Comparison of ENCODE assay signal across 10 mouse cellular contexts in genomic region chr5:135725991-135726390, GRCm38 (mm10). TPM values are rescaled to one million over a fixed set of nuclear protein-coding genes. Genes with fewer than 3 reads are reported as not detected.
DNase-seq lines count a peak whose midpoint lies in the region; ATAC-seq and TF ChIP-seq lines count a peak whose summit lies in the region.
"Had no signal": no experiment of that assay in that cellular context is flagged by ENCODE, and none has a peak within 500 bp of the region (broad histone marks: within the 10 kb centered on the region; RNA-seq: fewer than 3 reads in every experiment).

No protein-coding gene starts in this region.

- no peaks in the 10 kb centered on the region for H3K9me3 ChIP-seq in kidney, postnatal 0 days (replicated peaks; ENCODE audit: low read length)
- H3K9me3 ChIP-seq in forebrain, embryonic 13.5 days (replicated peaks), result no peaks in the 10 kb centered on the region
- H3K9me3 ChIP-seq in limb, embryonic 12.5 days, result no peaks in the 10 kb centered on the region
- H3K9me3 ChIP-seq: megakaryocyte, embryonic 14.5 days had no signal

- TF ChIP-seq POLR2A in kidney, adult 2 months (IDR thresholded peaks at IDR 0.05; ENCODE audit: low read depth, low read length), result no peak
- no peak for TF ChIP-seq POLR2A in small intestine, adult 2 months (IDR thresholded peaks at IDR 0.05; ENCODE audit: low read depth, low read length)

- ATAC-seq in kidney, postnatal 0 days (replicated peaks; ENCODE audit: low FRiP score, low read depth), result no peak
- no peak for ATAC-seq in forebrain, embryonic 13.5 days
- ATAC-seq in limb, embryonic 12.5 days (ENCODE audit: insufficient number of reproducible peaks, insufficient read depth, low FRiP score, low TSS enrichment, low read depth), result no peak

- no peak for TF ChIP-seq CTCF in kidney, postnatal 0 days (IDR thresholded peaks at IDR 0.05; ENCODE audit: low read depth)
- TF ChIP-seq CTCF in kidney, adult 2 months (conservative IDR thresholded peaks at IDR 0.05; ENCODE audit: insufficient read depth, insufficient read length, low read depth, low read length), result no peak
- TF ChIP-seq CTCF in small intestine, adult 2 months (IDR thresholded peaks at IDR 0.05; ENCODE audit: extremely low read depth, insufficient read length, insufficient replicate concordance, low read depth, low read length), result no peak

- peak overlapping the region; percentile 58; the same call in 1 of the 2 replicates for H3K27ac ChIP-seq in kidney, postnatal 0 days
- no peak overlapping the region for H3K27ac ChIP-seq in kidney, adult 2 months (ENCODE audit: insufficient read depth, low read depth, low read length)
- peak overlapping the region; percentile 99 for H3K27ac ChIP-seq in forebrain, embryonic 13.5 days
- H3K27ac ChIP-seq in limb, embryonic 12.5 days, result peak overlapping the region; percentile 96
- peak overlapping the region; percentile 33; the same call in 1 of the 2 replicates for H3K27ac ChIP-seq in small intestine, adult 2 months (ENCODE audit: insufficient read depth, low read depth, low read length)

- H3K27me3 ChIP-seq in kidney, postnatal 0 days (ENCODE audit: insufficient read depth, low read length), result no peaks in the 10 kb centered on the region
- no peaks in the 10 kb centered on the region for H3K27me3 ChIP-seq in kidney, adult 2 months (replicated peaks; ENCODE audit: control insufficient read depth, insufficient read depth, low read length)
- H3K27me3 ChIP-seq in forebrain, embryonic 13.5 days, result no peaks in the 10 kb centered on the region
- no peaks in the 10 kb centered on the region for H3K27me3 ChIP-seq in limb, embryonic 12.5 days
- H3K27me3 ChIP-seq in small intestine, adult 2 months (ENCODE audit: control insufficient read depth, insufficient read depth, low read length), result no peaks in the 10 kb centered on the region
- H3K27me3 ChIP-seq: megakaryocyte, embryonic 14.5 days had no signal

- peaks cover 20% of the 10 kb centered on the region for H3K4me1 ChIP-seq in kidney, postnatal 0 days (replicated peaks; ENCODE audit: insufficient read depth, low read length)
- peaks cover 26% of the 10 kb centered on the region for H3K4me1 ChIP-seq in kidney, adult 2 months (ENCODE audit: control insufficient read depth, insufficient read depth, low read length)
- peaks cover 60% of the 10 kb centered on the region for H3K4me1 ChIP-seq in forebrain, embryonic 13.5 days
- peaks cover 57% of the 10 kb centered on the region for H3K4me1 ChIP-seq in limb, embryonic 12.5 days (replicated peaks)
- peaks cover 26% of the 10 kb centered on the region for H3K4me1 ChIP-seq in small intestine, adult 2 months (ENCODE audit: control insufficient read depth, insufficient read depth, insufficient read length, low read length)

- H3K4me3 ChIP-seq in kidney, postnatal 0 days (replicated peaks; ENCODE audit: low read depth, low read length), result no peak overlapping the region
- no peak overlapping the region for H3K4me3 ChIP-seq in kidney, adult 2 months (ENCODE audit: insufficient read depth, low read depth, low read length)
- peak overlapping the region; percentile 38 for H3K4me3 ChIP-seq in forebrain, embryonic 13.5 days
- peak overlapping the region; percentile 37 for H3K4me3 ChIP-seq in limb, embryonic 12.5 days (replicated peaks)
- H3K4me3 ChIP-seq in small intestine, adult 2 months (ENCODE audit: low read depth, low read length), result 0 out of 2 replicates have a peak overlapping the region, but pooled peaks have one; percentile 5
- H3K4me3 ChIP-seq: megakaryocyte, embryonic 14.5 days had no signal

- peak overlapping the region; percentile 38 for H3K4me2 ChIP-seq in kidney, postnatal 0 days (ENCODE audit: low read length)
- H3K4me2 ChIP-seq in forebrain, embryonic 13.5 days, result peak overlapping the region; percentile 68
- H3K4me2 ChIP-seq in limb, embryonic 12.5 days, result peak overlapping the region; percentile 66

- no peak overlapping the region for H3K9ac ChIP-seq in kidney, postnatal 0 days (ENCODE audit: low read depth, low read length)
- peak overlapping the region; percentile 69 for H3K9ac ChIP-seq in forebrain, embryonic 13.5 days
- peak overlapping the region; percentile 61 for H3K9ac ChIP-seq in limb, embryonic 12.5 days (replicated peaks)

- WGBS in kidney, postnatal 0 days, result 39% methylated on average over 6 of the region's 6 CpGs
- WGBS in kidney, adult 2 months, result 60% methylated on average over 6 of the region's 6 CpGs
- 21% methylated on average over 6 of the region's 6 CpGs for WGBS in forebrain, embryonic 13.5 days
- WGBS in limb, embryonic 12.5 days, result 20% methylated on average over 6 of the region's 6 CpGs
- 84% methylated on average over 6 of the region's 6 CpGs for WGBS in small intestine, adult 2 months

- no peak for DNase-seq in kidney, postnatal 0 days (ENCODE audit: low spot score)
- DNase-seq in kidney, adult 2 months, result no peak
- no peak for DNase-seq in yolk sac, embryonic 10.5 days (ENCODE audit: low spot score)
- no peak for DNase-seq in left cerebral cortex, adult 9 months (ENCODE audit: low spot score in 2 of 2)
- DNase-seq in adrenal gland, adult 2 months, result no peak

- H3K36me3 ChIP-seq in kidney, postnatal 0 days (ENCODE audit: insufficient read depth, low read length), result peaks cover 22% of the 10 kb centered on the region
- peaks cover 5% of the 10 kb centered on the region for H3K36me3 ChIP-seq in kidney, adult 2 months (ENCODE audit: control insufficient read depth, insufficient read depth, low read length)
- peaks cover 34% of the 10 kb centered on the region for H3K36me3 ChIP-seq in forebrain, embryonic 13.5 days (ENCODE audit: poor library complexity, severe bottlenecking)
- H3K36me3 ChIP-seq in limb, embryonic 12.5 days, result peaks cover 29% of the 10 kb centered on the region
- peaks cover 22% of the 10 kb centered on the region for H3K36me3 ChIP-seq in small intestine, adult 2 months (ENCODE audit: control insufficient read depth, insufficient read depth, low read length)

RNA-seq across cellular contexts. Expression of gene Tmem120a, which starts 18.3 kb away (rescaled TPM):
- polyA plus RNA-seq in kidney, postnatal 0 days (2015; fragmentation: Nextera tagmentation; extraction: Ambion mirVana), result 80.1 and 81.7 TPM in 2 replicates
- 91.3 and 96.7 TPM in 2 replicates for polyA plus RNA-seq in kidney, adult 2 months (2012; rRNA removed)
- 67.0 and 69.7 TPM in 2 replicates for polyA plus RNA-seq in forebrain, embryonic 13.5 days (2015; fragmentation: Nextera tagmentation; extraction: Ambion mirVana)
- polyA plus RNA-seq in limb, embryonic 12.5 days (2016; fragmentation: Nextera tagmentation; extraction: Ambion mirVana), result 47.9 and 52.5 TPM in 2 replicates
- 111 and 261 TPM in 2 replicates for polyA plus RNA-seq in small intestine, adult 2 months (2012; rRNA removed)
- total RNA-seq in adrenal gland, adult 2 months (2021), result 10 to 100 TPM; 40.8 to 80.5 TPM
- polyA plus RNA-seq in adrenal gland, adult 2 months (2012; rRNA removed), result 60.0 and 87.2 TPM in 2 replicates

RNA-seq across cellular contexts. Expression of gene Styxl1, which starts 52.2 kb away (rescaled TPM):
- polyA plus RNA-seq in kidney, postnatal 0 days (2015; fragmentation: Nextera tagmentation; extraction: Ambion mirVana), result 0.53 and 0.54 TPM in 2 replicates
- 0.38 and 0.67 TPM in 2 replicates for polyA plus RNA-seq in kidney, adult 2 months (2012; rRNA removed)
- 0.26 and 0.41 TPM in 2 replicates for polyA plus RNA-seq in forebrain, embryonic 13.5 days (2015; fragmentation: Nextera tagmentation; extraction: Ambion mirVana)
- polyA plus RNA-seq in limb, embryonic 12.5 days (2016; fragmentation: Nextera tagmentation; extraction: Ambion mirVana), result 0.17 TPM in 1 of 2 replicates, not detected in the other
- polyA plus RNA-seq in small intestine, adult 2 months (2012; rRNA removed), result 0.15 and 0.19 TPM in 2 replicates
- under 1 TPM; 0.32 to 0.52 TPM for total RNA-seq in adrenal gland, adult 2 months (2021)
- polyA plus RNA-seq in adrenal gland, adult 2 months (2012; rRNA removed), result 0.29 and 0.48 TPM in 2 replicates
- total RNA-seq: ES-E14 had no signal

RNA-seq across cellular contexts. Expression of gene Mdh2, which starts 52.3 kb away (rescaled TPM):
- polyA plus RNA-seq in kidney, postnatal 0 days (2015; fragmentation: Nextera tagmentation; extraction: Ambion mirVana), result 752 and 801 TPM in 2 replicates
- 1,141 and 1,152 TPM in 2 replicates for polyA plus RNA-seq in kidney, adult 2 months (2012; rRNA removed)
- 558 and 564 TPM in 2 replicates for polyA plus RNA-seq in forebrain, embryonic 13.5 days (2015; fragmentation: Nextera tagmentation; extraction: Ambion mirVana)
- 478 and 499 TPM in 2 replicates for polyA plus RNA-seq in limb, embryonic 12.5 days (2016; fragmentation: Nextera tagmentation; extraction: Ambion mirVana)
- polyA plus RNA-seq in small intestine, adult 2 months (2012; rRNA removed), result 1,632 and 2,398 TPM in 2 replicates
- total RNA-seq in adrenal gland, adult 2 months (2021), result 100 to 1,000 TPM; 593 to 606 TPM
- polyA plus RNA-seq in adrenal gland, adult 2 months (2012; rRNA removed), result 1,232 and 1,278 TPM in 2 replicates

RNA-seq across cellular contexts. Expression of gene Por, which starts 56.2 kb away (rescaled TPM):
- polyA plus RNA-seq in kidney, postnatal 0 days (2015; fragmentation: Nextera tagmentation; extraction: Ambion mirVana), result 86.4 and 92.2 TPM in 2 replicates
- polyA plus RNA-seq in kidney, adult 2 months (2012; rRNA removed), result 361 and 405 TPM in 2 replicates
- polyA plus RNA-seq in forebrain, embryonic 13.5 days (2015; fragmentation: Nextera tagmentation; extraction: Ambion mirVana), result 102 and 121 TPM in 2 replicates
- polyA plus RNA-seq in limb, embryonic 12.5 days (2016; fragmentation: Nextera tagmentation; extraction: Ambion mirVana), result 114 and 120 TPM in 2 replicates
- polyA plus RNA-seq in small intestine, adult 2 months (2012; rRNA removed), result 121 and 192 TPM in 2 replicates
- total RNA-seq in adrenal gland, adult 2 months (2021), result 100 to 1,000 TPM; 265 to 364 TPM
- polyA plus RNA-seq in adrenal gland, adult 2 months (2012; rRNA removed), result 371 and 563 TPM in 2 replicates

Comparison
In these comparisons a context has a peak if more than half of its experiments do, and no peak if none do; other contexts are left out.
1. H3K4me3 ChIP-seq: peak in forebrain, embryonic 13.5 days (single experiment), limb, embryonic 12.5 days (single experiment) and small intestine, adult 2 months (single experiment); none in kidney, postnatal 0 days (single experiment) and kidney, adult 2 months (single experiment).
2. Peak in every context shown above with its lines, with median percentiles within 50 percentile points of each other: H3K4me2 ChIP-seq.